ENCODE assay signal across 15 mouse cellular contexts in the genomic region with DNA sequence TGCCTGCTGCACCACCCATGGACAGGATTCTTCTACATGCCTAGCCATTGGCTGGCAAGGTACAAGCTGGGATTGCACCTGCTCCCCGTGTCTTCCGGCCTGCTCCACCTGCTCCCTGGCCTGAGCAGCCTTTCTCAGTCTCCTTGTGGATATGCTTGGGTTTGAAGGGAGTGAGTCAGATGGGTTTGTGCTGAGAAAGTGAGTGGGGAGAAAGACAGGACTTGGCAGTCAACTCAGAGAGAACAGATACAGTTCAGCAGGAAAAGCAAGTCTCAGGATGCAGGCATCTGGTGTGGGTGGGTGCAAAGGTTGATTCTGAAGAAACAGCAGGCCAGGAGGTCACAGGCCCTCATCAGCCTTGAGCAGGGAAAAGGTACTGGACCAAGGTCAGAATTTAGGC. TPM values are rescaled to one million over a fixed set of nuclear protein-coding genes. Genes with fewer than 3 reads are reported as not detected.
A peak's percentile ranks its signal among the peaks of the same experiment; 100 is the strongest.
DNase-seq lines count a peak whose midpoint lies in the region; ATAC-seq lines count a peak whose summit lies in the region.
"Had no signal": no experiment of that assay in that cellular context is flagged by ENCODE, and none has a peak within 500 bp of the region (broad histone marks: within the 10 kb centered on the region; RNA-seq: fewer than 3 reads in every experiment).

No protein-coding gene starts in this region.

- no peaks in the 10 kb centered on the region for H3K27me3 ChIP-seq in embryonic facial prominence, embryonic 15.5 days
- H3K27me3 ChIP-seq in embryonic facial prominence, embryonic 10.5 days (replicated peaks; ENCODE audit: low read depth, poor library complexity, severe bottlenecking) = no peaks in the 10 kb centered on the region
- no peaks in the 10 kb centered on the region for H3K27me3 ChIP-seq in kidney, embryonic 16.5 days (ENCODE audit: insufficient read depth, low read length)
- H3K27me3 ChIP-seq in liver, embryonic 11.5 days (replicated peaks; ENCODE audit: control insufficient read depth, insufficient read depth, low read length) = no peaks in the 10 kb centered on the region
- H3K27me3 ChIP-seq: neural tube, embryonic 13.5 days had no signal

- H3K9ac ChIP-seq in embryonic facial prominence, embryonic 15.5 days = no peak overlapping the region
- no peak overlapping the region for H3K9ac ChIP-seq in kidney, embryonic 16.5 days (replicated peaks; ENCODE audit: low read length)
- no peak overlapping the region for H3K9ac ChIP-seq in liver, embryonic 11.5 days (ENCODE audit: low read depth, low read length)
- H3K9ac ChIP-seq: lung, embryonic 14.5 days; neural tube, embryonic 13.5 days had no signal

- WGBS in embryonic facial prominence, embryonic 15.5 days = 76% methylated on average over 2 of the region's 2 CpGs
- WGBS in embryonic facial prominence, embryonic 10.5 days = 90% methylated on average over 2 of the region's 2 CpGs
- 95% methylated on average over 2 of the region's 2 CpGs for WGBS in kidney, embryonic 16.5 days
- WGBS in liver, embryonic 11.5 days = 91% methylated on average over 2 of the region's 2 CpGs

- peaks cover 32% of the 10 kb centered on the region for H3K4me1 ChIP-seq in embryonic facial prominence, embryonic 15.5 days
- peaks cover 16% of the 10 kb centered on the region for H3K4me1 ChIP-seq in embryonic facial prominence, embryonic 10.5 days
- peaks cover 11% of the 10 kb centered on the region for H3K4me1 ChIP-seq in kidney, embryonic 16.5 days (ENCODE audit: insufficient read depth, low read length)
- H3K4me1 ChIP-seq in liver, embryonic 11.5 days (replicated peaks; ENCODE audit: control insufficient read depth, insufficient read depth, low read length) = peaks cover 7% of the 10 kb centered on the region; the same call in 1 of the 2 replicates

- H3K36me3 ChIP-seq in embryonic facial prominence, embryonic 15.5 days = no peaks in the 10 kb centered on the region
- no peaks in the 10 kb centered on the region for H3K36me3 ChIP-seq in embryonic facial prominence, embryonic 10.5 days (replicated peaks)
- no peaks in the 10 kb centered on the region for H3K36me3 ChIP-seq in kidney, embryonic 16.5 days (ENCODE audit: insufficient read depth, low read length)
- no peaks in the 10 kb centered on the region for H3K36me3 ChIP-seq in liver, embryonic 11.5 days (ENCODE audit: control insufficient read depth, insufficient read depth, low read length)
- H3K36me3 ChIP-seq: neural tube, embryonic 13.5 days had no signal

- H3K4me3 ChIP-seq in embryonic facial prominence, embryonic 15.5 days (replicated peaks) = no peak overlapping the region
- no peak overlapping the region for H3K4me3 ChIP-seq in embryonic facial prominence, embryonic 10.5 days
- H3K4me3 ChIP-seq in kidney, embryonic 16.5 days (ENCODE audit: low read length) = no peak overlapping the region
- no peak overlapping the region for H3K4me3 ChIP-seq in liver, embryonic 11.5 days (ENCODE audit: low read depth, low read length)
- H3K4me3 ChIP-seq: neural tube, embryonic 13.5 days had no signal

- peak overlapping the region; percentile 58 for H3K27ac ChIP-seq in embryonic facial prominence, embryonic 15.5 days (replicated peaks)
- no peak overlapping the region for H3K27ac ChIP-seq in embryonic facial prominence, embryonic 10.5 days (replicated peaks)
- no peak overlapping the region for H3K27ac ChIP-seq in kidney, embryonic 16.5 days (ENCODE audit: low read length)
- H3K27ac ChIP-seq in liver, embryonic 11.5 days (ENCODE audit: low read depth, low read length) = no peak overlapping the region
- H3K27ac ChIP-seq: neural tube, embryonic 13.5 days had no signal

- H3K4me2 ChIP-seq in embryonic facial prominence, embryonic 15.5 days (replicated peaks) = no peak overlapping the region
- H3K4me2 ChIP-seq in kidney, embryonic 16.5 days (replicated peaks; ENCODE audit: low read depth, low read length) = no peak overlapping the region
- no peak overlapping the region for H3K4me2 ChIP-seq in liver, embryonic 11.5 days
- H3K4me2 ChIP-seq: lung, embryonic 14.5 days; neural tube, embryonic 13.5 days had no signal

- no peak for DNase-seq in embryonic facial prominence, embryonic 10.5 days (ENCODE audit: low spot score)
- DNase-seq in kidney, adult 18-20 months = peak; percentile 66
- peak; percentile 71 for DNase-seq in cerebellum, adult 9-11 months
- DNase-seq in kidney, postnatal 36 days = peak; percentile 70 to 89
- DNase-seq in B cell, adult 2 months = no peak
- DNase-seq in liver, embryonic 11.5 days (ENCODE audit: low spot score) = no peak
- DNase-seq: adrenal gland, postnatal 36 days; gastrocnemius, postnatal 14 days; liver; lung, embryonic 14.5 days; spleen, adult 18-20 months had no signal

- ATAC-seq in embryonic facial prominence, embryonic 15.5 days (ENCODE audit: insufficient number of reproducible peaks, low FRiP score, low TSS enrichment, low read depth) = no peak
- no peak for ATAC-seq in kidney, embryonic 16.5 days (ENCODE audit: low FRiP score, low TSS enrichment)
- no peak for ATAC-seq in liver, embryonic 11.5 days (replicated peaks; ENCODE audit: low FRiP score)
- ATAC-seq: hindbrain, embryonic 16.5 days had no signal

- H3K9me3 ChIP-seq in embryonic facial prominence, embryonic 15.5 days (replicated peaks) = no peaks in the 10 kb centered on the region
- no peaks in the 10 kb centered on the region for H3K9me3 ChIP-seq in embryonic facial prominence, embryonic 10.5 days
- no peaks in the 10 kb centered on the region for H3K9me3 ChIP-seq in kidney, embryonic 16.5 days (ENCODE audit: low read length)
- no peaks in the 10 kb centered on the region for H3K9me3 ChIP-seq in liver, embryonic 11.5 days (ENCODE audit: control insufficient read depth, low read length)
- H3K9me3 ChIP-seq: neural tube, embryonic 13.5 days had no signal

RNA-seq across cellular contexts. Expression of a gene that starts 27.2 kb away (rescaled TPM):
- 12.2 and 12.8 TPM in 2 replicates for polyA plus RNA-seq in embryonic facial prominence, embryonic 15.5 days (2015; fragmentation: Nextera tagmentation; extraction: Ambion mirVana)
- 4.4 and 5.2 TPM in 2 replicates for polyA plus RNA-seq in embryonic facial prominence, embryonic 10.5 days (2016; fragmentation: Nextera tagmentation; extraction: Ambion mirVana)
- 22.0 and 22.3 TPM in 2 replicates for polyA plus RNA-seq in kidney, embryonic 16.5 days (2015; fragmentation: Nextera tagmentation; extraction: Ambion mirVana)
- 1.2 and 1.5 TPM in 2 replicates for polyA plus RNA-seq in liver, embryonic 11.5 days (2014; fragmentation: Nextera tagmentation; extraction: Ambion mirVana)

Comparison
In these comparisons a context has a peak if more than half of its experiments do, and no peak if none do; other contexts are left out.
1. DNase-seq: peak in kidney, adult 18-20 months (single experiment), cerebellum, adult 9-11 months (single experiment) and kidney, postnatal 36 days (2 of 2); none in embryonic facial prominence, embryonic 10.5 days (single experiment), B cell, adult 2 months (0 of 2) and liver, embryonic 11.5 days (single experiment).